In the genomic region with DNA sequence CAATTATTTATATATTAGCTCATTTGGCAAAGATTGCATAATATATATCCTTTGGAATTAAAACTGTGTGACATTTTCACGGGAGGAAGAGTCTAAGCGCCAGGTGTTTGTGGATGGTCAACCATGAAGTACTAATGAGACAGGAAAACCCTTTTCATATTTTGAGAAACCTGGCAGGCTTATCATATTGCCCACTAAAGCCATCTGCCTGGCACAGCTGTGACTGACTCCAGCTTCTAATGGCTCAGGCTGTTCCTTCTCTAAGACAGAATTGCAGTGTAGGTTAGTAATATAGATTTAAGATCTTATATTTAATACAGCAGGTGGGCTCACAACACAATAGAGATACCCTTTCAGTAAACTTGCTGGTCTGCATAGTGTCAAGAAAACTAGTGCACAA, we compare ENCODE assay signal across 19 mouse cellular contexts. TPM values are rescaled to one million over a fixed set of nuclear protein-coding genes. Genes with fewer than 3 reads are reported as not detected.
DNase-seq lines count a peak whose midpoint lies in the region; ATAC-seq and TF ChIP-seq lines count a peak whose summit lies in the region.
"Had no signal": no experiment of that assay in that cellular context is flagged by ENCODE, and none has a peak within 500 bp of the region (broad histone marks: within the 10 kb centered on the region; RNA-seq: fewer than 3 reads in every experiment).

No protein-coding gene starts in this region.

- peak; percentile 36 for DNase-seq in forebrain, embryonic 14.5 days (ENCODE audit: low spot score)
- DNase-seq in forebrain, postnatal 0 days, result no peak
- peak; percentile 52 for DNase-seq in left cerebral cortex, postnatal 4 days
- DNase-seq in left cerebral cortex, postnatal 10 days (ENCODE audit: extremely low spot score in 1 of 2, low spot score in 2 of 2), result no peak
- DNase-seq in cerebellum, adult 8-10 months, result peak; percentile 48
- DNase-seq in gastrocnemius, postnatal 4 days (ENCODE audit: low spot score in 2 of 2), result no peak
- DNase-seq in ovary, postnatal 10 days (ENCODE audit: low spot score), result no peak
- DNase-seq: adrenal gland, adult 2 months; gastrocnemius, adult 2 months; heart, adult 11 months; kidney, adult 11 months; kidney, postnatal 10 days; lung, postnatal 10 days; thymus, postnatal 25 days had no signal

- H3K27me3 ChIP-seq in forebrain, embryonic 14.5 days (replicated peaks; ENCODE audit: control insufficient read depth, insufficient read depth, low read length), result no peaks in the 10 kb centered on the region
- no peaks in the 10 kb centered on the region for H3K27me3 ChIP-seq in forebrain, postnatal 0 days (ENCODE audit: insufficient read depth, low read length)
- H3K27me3 ChIP-seq: CH12.LX; embryonic facial prominence, embryonic 13.5 days; heart, embryonic 15.5 days had no signal

- ATAC-seq in forebrain, embryonic 14.5 days, result peak; percentile 16; the same call in 1 of the 2 replicates
- ATAC-seq in forebrain, postnatal 0 days, result no peak
- peak; percentile 67; the same call in 1 of the 2 replicates for ATAC-seq in megakaryocyte-erythroid progenitor cell, adult 5-6 weeks (replicated peaks; ENCODE audit: low FRiP score, low TSS enrichment, poor library complexity, severe bottlenecking)
- ATAC-seq: midbrain, embryonic 16.5 days had no signal

- H3K36me3 ChIP-seq in forebrain, embryonic 14.5 days (ENCODE audit: control insufficient read depth, insufficient read depth, low read length), result no peaks in the 10 kb centered on the region
- H3K36me3 ChIP-seq in forebrain, postnatal 0 days (ENCODE audit: insufficient read depth), result no peaks in the 10 kb centered on the region
- H3K36me3 ChIP-seq: embryonic facial prominence, embryonic 13.5 days; heart, embryonic 15.5 days had no signal

- intact Hi-C loops in left cerebral cortex, postnatal 4 days (cut with DNase I), result no loop called here
- intact Hi-C loops in left cerebral cortex, postnatal 10 days (cut with DNase I), result no loop called here

- H3K4me2 ChIP-seq in forebrain, embryonic 14.5 days (ENCODE audit: low read length), result no peak overlapping the region
- H3K4me2 ChIP-seq in forebrain, postnatal 0 days (ENCODE audit: low read depth), result no peak overlapping the region
- H3K4me2 ChIP-seq: embryonic facial prominence, embryonic 13.5 days; heart, embryonic 15.5 days had no signal

- H3K4me3 ChIP-seq in forebrain, embryonic 14.5 days (ENCODE audit: low read depth, low read length), result no peak overlapping the region
- H3K4me3 ChIP-seq in forebrain, postnatal 0 days (ENCODE audit: low read depth, low read length), result no peak overlapping the region
- H3K4me3 ChIP-seq: embryonic facial prominence, embryonic 13.5 days; gastrocnemius, adult 2 months; heart, embryonic 15.5 days had no signal

- peaks cover 14% of the 10 kb centered on the region for H3K4me1 ChIP-seq in forebrain, embryonic 14.5 days (ENCODE audit: control insufficient read depth, insufficient read depth, low read length)
- H3K4me1 ChIP-seq in forebrain, postnatal 0 days (ENCODE audit: insufficient read depth), result peaks cover 14% of the 10 kb centered on the region; the same call in 1 of the 2 replicates

- TF ChIP-seq CTCF in forebrain, postnatal 0 days (IDR thresholded peaks at IDR 0.05; ENCODE audit: low read depth), result no peak

- H3K27ac ChIP-seq in forebrain, embryonic 14.5 days (ENCODE audit: low read depth, low read length), result no peak overlapping the region
- no peak overlapping the region for H3K27ac ChIP-seq in forebrain, postnatal 0 days (ENCODE audit: low read depth, low read length)
- H3K27ac ChIP-seq: embryonic facial prominence, embryonic 13.5 days; gastrocnemius, adult 2 months; heart, embryonic 15.5 days had no signal

- H3K9ac ChIP-seq in forebrain, embryonic 14.5 days (ENCODE audit: low read length), result no peak overlapping the region
- H3K9ac ChIP-seq in forebrain, postnatal 0 days, result no peak overlapping the region
- H3K9ac ChIP-seq: embryonic facial prominence, embryonic 13.5 days; heart, embryonic 15.5 days had no signal

- WGBS in forebrain, embryonic 14.5 days, result 72% methylated on average over 2 of the region's 2 CpGs
- WGBS in forebrain, postnatal 0 days, result 67% methylated on average over 2 of the region's 2 CpGs

- H3K9me3 ChIP-seq in forebrain, embryonic 14.5 days (replicated peaks; ENCODE audit: control insufficient read depth, low read length), result no peaks in the 10 kb centered on the region
- H3K9me3 ChIP-seq in forebrain, postnatal 0 days (ENCODE audit: low read length), result no peaks in the 10 kb centered on the region
- H3K9me3 ChIP-seq: embryonic facial prominence, embryonic 13.5 days; heart, embryonic 15.5 days had no signal

RNA-seq across cellular contexts. Expression of gene Ift57, which starts 21.6 kb away (rescaled TPM):
- 36.6 and 38.1 TPM in 2 replicates for polyA plus RNA-seq in forebrain, embryonic 14.5 days (2014; fragmentation: Nextera tagmentation; extraction: Ambion mirVana)
- 28.4 and 28.5 TPM in 2 replicates for total RNA-seq in forebrain, postnatal 0 days (2014; rRNA removed)
- 55.5 and 61.4 TPM in 2 replicates for polyA plus RNA-seq in forebrain, postnatal 0 days (2015; fragmentation: Nextera tagmentation; extraction: Ambion mirVana)
- 10 to 100 TPM; 44.2 to 50.7 TPM for total RNA-seq in left cerebral cortex, postnatal 4 days (2021)
- total RNA-seq in left cerebral cortex, postnatal 10 days (2021), result 10 to 100 TPM; 52.2 to 54.3 TPM
- total RNA-seq in megakaryocyte-erythroid progenitor cell, adult 5-6 weeks (2014; fragmentation: Nextera tagmentation), result 6.6 and 7.8 TPM in 2 replicates
- total RNA-seq in megakaryocyte-erythroid progenitor cell, adult 5-6 weeks (2017), result 19.8 and 26.7 TPM in 2 replicates
- total RNA-seq in gastrocnemius, postnatal 4 days (2021), result 10 to 100 TPM; 10.1 to 12.6 TPM

Comparison
In these comparisons a context has a peak if more than half of its experiments do, and no peak if none do; other contexts are left out.
1. DNase-seq: peak in forebrain, embryonic 14.5 days (single experiment), left cerebral cortex, postnatal 4 days (single experiment) and cerebellum, adult 8-10 months (single experiment); none in forebrain, postnatal 0 days (single experiment), left cerebral cortex, postnatal 10 days (0 of 2), gastrocnemius, postnatal 4 days (0 of 2) and ovary, postnatal 10 days (single experiment).